Mouse (Mus musculus): ENCODE data around the gene Atf2. TPM values are rescaled to one million over a fixed set of nuclear protein-coding genes. Genes with fewer than 3 reads are reported as not detected.
"Not testable (repeated sequence)": the region's sequence is repeated elsewhere in the genome, so short reads cannot be mapped to it uniquely, and the experiment has no call there.

Atf2 gene
- polyA plus RNA-seq, 1 experiment from 2014 or later: 83.6 TPM

DNA sequence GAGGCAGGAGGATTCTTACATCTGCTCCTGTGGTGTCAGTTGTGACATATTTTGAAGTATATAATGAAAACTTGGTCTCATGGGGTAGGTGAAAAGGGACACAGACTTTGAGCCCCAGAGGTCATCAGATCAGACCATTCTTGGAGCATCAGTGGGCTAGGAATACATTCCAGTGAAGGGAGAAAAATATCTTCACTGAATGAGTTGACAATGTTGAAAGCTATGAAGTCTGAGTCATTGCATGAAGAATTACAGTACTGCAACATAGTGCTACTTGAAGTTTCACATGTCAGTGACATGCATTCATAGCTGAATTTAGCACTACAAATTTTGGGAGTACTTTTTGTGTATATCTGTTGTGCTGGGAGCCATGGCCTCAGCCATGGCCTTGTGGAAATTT is 8.7 kb upstream of the Atf2 start:
- DNase-seq (ENCODE audit: low spot score): no peak
- H3K9me3 ChIP-seq (ENCODE audit: control insufficient read depth, low read length): no peaks in the 10 kb centered on the region

DNA sequence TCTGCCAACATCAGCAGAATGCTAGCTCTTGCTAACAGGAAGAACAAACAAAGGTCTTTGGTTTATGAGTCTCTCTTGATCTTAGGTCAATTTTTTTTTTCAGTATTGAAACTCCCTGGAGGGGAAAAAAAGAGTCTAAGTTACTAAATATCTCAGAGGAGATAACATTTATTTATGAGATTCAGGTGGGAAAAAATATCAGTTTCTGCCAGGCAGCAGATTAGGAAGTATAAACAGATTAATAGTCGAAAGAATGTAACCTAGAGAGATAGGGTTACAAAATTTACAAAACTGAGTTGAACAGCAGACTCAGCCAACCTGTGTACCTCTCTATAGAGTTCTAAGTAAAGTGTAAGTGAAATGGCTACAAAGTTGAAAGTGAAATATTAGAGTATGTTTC is 7.9 kb upstream of the Atf2 start:
- no peak for DNase-seq (ENCODE audit: low spot score)
- Histone ChIP-seq H3K4me3 (ENCODE audit: low read depth, low read length) (no peak overlapping the region), H3K27ac (replicated peaks; ENCODE audit: low read depth, low read length) (no peak overlapping the region), H3K27me3 (ENCODE audit: control insufficient read depth, insufficient read depth, low read length) (no peaks in the 10 kb centered on the region), H3K4me2 (ENCODE audit: low read depth, severe bottlenecking) (no peak overlapping the region), H3K36me3 (ENCODE audit: control insufficient read depth, insufficient read depth, low read length) (no peaks in the 10 kb centered on the region), H3K9ac (ENCODE audit: low read length) (no peak overlapping the region), H3K4me1 (ENCODE audit: control insufficient read depth, insufficient read depth, low read length) (no peaks in the 10 kb centered on the region), H3K9me3 (ENCODE audit: control insufficient read depth, low read length) (no peaks in the 10 kb centered on the region)
- no peak for ATAC-seq (ENCODE audit: insufficient number of reproducible peaks, low FRiP score, low TSS enrichment, low read depth)
- WGBS: 85% methylated on average over 1 of the region's 1 CpGs

More for the DNA sequence above, 8.7 kb upstream of the Atf2 start:
- Histone ChIP-seq H3K27ac (replicated peaks; ENCODE audit: low read depth, low read length) (no peak overlapping the region), H3K27me3 (ENCODE audit: control insufficient read depth, insufficient read depth, low read length) (no peaks in the 10 kb centered on the region), H3K4me3 (ENCODE audit: low read depth, low read length) (no peak overlapping the region), H3K4me2 (ENCODE audit: low read depth, severe bottlenecking) (no peak overlapping the region), H3K9ac (ENCODE audit: low read length) (no peak overlapping the region), H3K36me3 (ENCODE audit: control insufficient read depth, insufficient read depth, low read length) (no peaks in the 10 kb centered on the region), H3K4me1 (ENCODE audit: control insufficient read depth, insufficient read depth, low read length) (no peaks in the 10 kb centered on the region)
- no peak for ATAC-seq (ENCODE audit: insufficient number of reproducible peaks, low FRiP score, low TSS enrichment, low read depth)

DNA sequence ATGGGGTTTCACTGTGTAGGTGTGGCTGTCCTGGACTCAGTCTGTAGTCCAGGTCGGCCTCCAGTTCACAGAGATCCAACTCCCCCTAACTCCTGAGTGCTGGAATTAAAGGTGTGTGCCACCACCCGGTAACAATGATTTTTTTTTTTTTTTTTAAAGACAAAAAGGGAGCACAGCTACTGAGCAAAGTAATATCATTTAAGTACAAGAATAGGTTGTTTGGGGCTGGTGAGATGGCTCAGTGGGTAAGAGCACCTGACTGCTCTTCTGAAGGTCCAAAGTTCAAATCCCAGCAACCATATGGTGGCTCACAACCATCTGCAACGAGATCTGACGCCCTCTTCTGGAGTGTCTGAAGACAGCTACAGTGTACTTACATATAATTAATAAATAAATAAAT is 4.5 kb upstream of the Atf2 start:
- H3K9me3 ChIP-seq (ENCODE audit: control insufficient read depth, low read length); H3K4me2 ChIP-seq (ENCODE audit: low read depth, severe bottlenecking); H3K4me3 ChIP-seq (ENCODE audit: low read depth, low read length); H3K27ac ChIP-seq (replicated peaks; ENCODE audit: low read depth, low read length); H3K9ac ChIP-seq (ENCODE audit: low read length); ATAC-seq (ENCODE audit: insufficient number of reproducible peaks, low FRiP score, low TSS enrichment, low read depth); H3K4me1 ChIP-seq (ENCODE audit: control insufficient read depth, insufficient read depth, low read length); H3K27me3 ChIP-seq (ENCODE audit: control insufficient read depth, insufficient read depth, low read length); H3K36me3 ChIP-seq (ENCODE audit: control insufficient read depth, insufficient read depth, low read length); DNase-seq (ENCODE audit: low spot score): not testable (repeated sequence)
- 73% methylated on average over 4 of the region's 4 CpGs for WGBS

DNA sequence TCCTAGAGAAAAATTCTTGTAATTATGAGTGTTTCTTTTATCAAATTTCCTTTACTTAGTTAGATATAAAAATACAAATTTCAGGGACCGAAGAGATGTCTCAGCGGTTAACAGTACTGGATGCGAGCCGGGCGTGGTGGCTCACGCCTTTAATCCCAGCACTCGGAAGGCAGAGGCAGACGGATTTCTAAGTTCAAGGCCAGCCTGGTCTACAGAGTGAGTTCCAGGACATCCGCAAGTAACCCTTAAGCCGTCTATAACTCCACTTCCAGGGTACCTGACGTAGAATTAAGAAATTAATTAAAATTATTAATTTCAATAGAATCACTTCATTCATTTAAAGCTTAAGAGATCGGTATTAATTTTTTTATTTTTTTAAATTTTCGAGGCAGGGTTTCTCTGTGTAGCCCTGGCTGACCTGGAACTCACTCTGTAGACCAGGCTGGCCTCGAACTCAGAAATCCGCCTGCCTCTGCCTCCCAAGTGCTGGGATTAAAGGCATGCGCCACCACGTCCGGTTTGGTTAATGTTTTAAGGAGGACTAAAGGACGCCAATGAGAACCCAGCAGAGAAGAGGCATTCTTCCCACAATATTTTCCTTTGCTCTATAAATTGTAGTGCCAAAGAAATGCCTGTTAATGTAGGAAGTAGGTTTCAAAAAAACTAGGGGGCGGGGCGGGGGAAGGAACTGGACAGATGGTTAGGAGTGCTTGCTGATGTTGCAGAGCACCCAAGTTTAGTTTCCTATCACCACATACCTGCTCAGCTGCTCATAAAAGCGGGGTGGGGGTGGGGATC is 1.2 kb upstream of the Atf2 start:
- ATAC-seq (ENCODE audit: insufficient number of reproducible peaks, low FRiP score, low TSS enrichment, low read depth) (no peak), DNase-seq (ENCODE audit: low spot score) (peak; percentile 27)
- Histone ChIP-seq H3K27ac (replicated peaks; ENCODE audit: low read depth, low read length) (no peak overlapping the region), H3K27me3 (ENCODE audit: control insufficient read depth, insufficient read depth, low read length) (no peaks in the 10 kb centered on the region), H3K4me2 (ENCODE audit: low read depth, severe bottlenecking) (peak overlapping the region; percentile 69), H3K4me3 (ENCODE audit: low read depth, low read length) (peak overlapping the region; percentile 92), H3K4me1 (ENCODE audit: control insufficient read depth, insufficient read depth, low read length) (no peaks in the 10 kb centered on the region), H3K36me3 (ENCODE audit: control insufficient read depth, insufficient read depth, low read length) (no peaks in the 10 kb centered on the region), H3K9ac (ENCODE audit: low read length) (no peak overlapping the region), H3K9me3 (ENCODE audit: control insufficient read depth, low read length) (no peaks in the 10 kb centered on the region)
- 66% methylated on average over 22 of the region's 22 CpGs for WGBS

DNA sequence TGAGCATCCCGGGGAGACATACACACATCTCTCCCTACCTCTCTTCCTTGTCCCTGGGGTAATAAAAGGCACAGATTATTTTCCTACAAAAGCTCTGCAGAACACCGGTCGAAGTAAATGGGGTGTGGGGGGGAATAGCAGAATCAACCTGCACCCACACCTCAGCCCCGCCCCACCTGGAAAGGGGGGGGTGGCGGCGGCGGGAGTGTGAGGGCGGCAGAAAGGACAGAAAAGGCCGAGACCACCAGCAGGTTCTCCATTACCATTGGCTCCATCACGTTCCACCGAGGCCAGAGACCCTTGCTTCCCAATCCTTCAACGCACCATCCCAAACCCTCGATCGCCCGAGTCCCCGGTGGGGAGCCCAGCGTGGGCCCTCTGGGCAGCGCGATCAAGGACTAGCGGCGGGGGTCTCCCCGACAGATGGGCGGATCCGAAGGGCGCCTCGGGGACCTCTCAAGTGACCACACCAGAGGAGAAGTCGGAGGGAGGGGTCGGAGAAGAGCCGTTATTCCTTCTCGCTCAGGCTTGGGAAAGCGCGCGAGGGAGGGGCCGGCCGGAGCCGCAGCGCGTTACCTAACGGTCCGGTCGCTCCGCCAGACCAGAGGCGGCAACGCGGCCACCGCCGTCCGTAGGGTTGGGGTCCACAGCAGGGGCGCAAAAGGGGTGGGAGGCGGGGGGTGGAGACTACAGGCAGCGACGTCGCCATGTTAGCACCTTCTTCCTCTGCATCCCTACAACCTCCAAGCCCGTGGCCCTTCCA is 557 bp downstream of the Atf2 start:
- no peak for DNase-seq (ENCODE audit: low spot score)
- peak overlapping the region; percentile 92 for H3K4me3 ChIP-seq (ENCODE audit: low read depth, low read length)
- H3K9me3 ChIP-seq (ENCODE audit: control insufficient read depth, low read length): no peaks in the 10 kb centered on the region
- H3K27ac ChIP-seq (replicated peaks; ENCODE audit: low read depth, low read length): peak overlapping the region; percentile 88
- H3K4me1 ChIP-seq (ENCODE audit: control insufficient read depth, insufficient read depth, low read length): no peaks in the 10 kb centered on the region
- no peaks in the 10 kb centered on the region for H3K27me3 ChIP-seq (ENCODE audit: control insufficient read depth, insufficient read depth, low read length)
- whole genome bisulfite sequencing: under 1% methylated on average over 53 of the region's 54 CpGs
- H3K4me2 ChIP-seq (ENCODE audit: low read depth, severe bottlenecking): peak overlapping the region; percentile 60
- ATAC-seq (ENCODE audit: insufficient number of reproducible peaks, low FRiP score, low TSS enrichment, low read depth): peak; percentile 73
- H3K9ac ChIP-seq (ENCODE audit: low read length): peak overlapping the region; percentile 97
- H3K36me3 ChIP-seq (ENCODE audit: control insufficient read depth, insufficient read depth, low read length): no peaks in the 10 kb centered on the region

DNA sequence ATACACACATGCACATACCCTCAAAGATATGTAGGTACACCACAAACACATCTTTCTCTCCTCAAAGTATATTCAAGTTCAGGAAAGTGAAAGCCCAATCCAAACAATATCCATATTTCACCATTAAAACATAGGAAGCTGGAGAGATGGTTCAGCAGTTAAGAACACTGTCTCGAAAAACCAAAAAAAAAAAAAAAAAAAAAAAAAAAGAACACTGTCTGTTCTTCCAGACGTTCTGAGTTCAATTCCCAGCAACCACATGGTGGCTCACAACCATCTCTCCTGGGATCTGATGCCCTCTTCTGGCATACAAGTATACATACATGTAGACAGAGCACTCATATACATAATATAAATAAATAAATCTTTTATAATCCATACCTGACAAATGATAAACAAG is 6.4 kb downstream of the Atf2 start:
- no peak overlapping the region for H3K9ac ChIP-seq (ENCODE audit: low read length)
- no peak overlapping the region for H3K27ac ChIP-seq (replicated peaks; ENCODE audit: low read depth, low read length)
- ATAC-seq (ENCODE audit: insufficient number of reproducible peaks, low FRiP score, low TSS enrichment, low read depth): no peak
- H3K27me3 ChIP-seq (ENCODE audit: control insufficient read depth, insufficient read depth, low read length): no peaks in the 10 kb centered on the region
- H3K4me2 ChIP-seq (ENCODE audit: low read depth, severe bottlenecking): no peak overlapping the region
- H3K9me3 ChIP-seq (ENCODE audit: control insufficient read depth, low read length): no peaks in the 10 kb centered on the region
- 83% methylated on average over 2 of the region's 2 CpGs for WGBS
- no peaks in the 10 kb centered on the region for H3K36me3 ChIP-seq (ENCODE audit: control insufficient read depth, insufficient read depth, low read length)
- H3K4me3 ChIP-seq (ENCODE audit: low read depth, low read length): no peak overlapping the region
- no peak for DNase-seq (ENCODE audit: low spot score)
- H3K4me1 ChIP-seq (ENCODE audit: control insufficient read depth, insufficient read depth, low read length): no peaks in the 10 kb centered on the region

DNA sequence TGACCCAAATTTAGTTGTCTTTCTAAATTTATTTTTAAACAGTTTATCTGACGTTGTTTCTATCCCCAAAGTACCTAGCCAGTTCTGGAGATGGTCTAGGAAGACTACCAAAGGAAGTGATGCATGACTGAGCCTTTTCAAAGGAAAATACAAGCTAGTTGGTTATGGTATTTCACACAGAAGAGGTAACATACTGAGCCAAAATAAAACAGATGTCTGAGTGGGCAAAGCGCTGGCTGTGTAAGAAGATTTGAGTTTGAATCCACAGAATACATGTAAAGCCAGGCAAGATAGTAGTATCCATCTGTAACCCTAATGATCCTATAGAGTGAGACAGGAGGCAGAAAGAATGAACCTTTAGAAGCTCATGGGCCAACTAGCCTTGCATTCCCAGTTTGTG is 14.5 kb downstream of the Atf2 start:
- no peak for ATAC-seq (ENCODE audit: insufficient number of reproducible peaks, low FRiP score, low TSS enrichment, low read depth)
- Histone ChIP-seq H3K36me3 (ENCODE audit: control insufficient read depth, insufficient read depth, low read length) (no peaks in the 10 kb centered on the region), H3K27me3 (ENCODE audit: control insufficient read depth, insufficient read depth, low read length) (no peaks in the 10 kb centered on the region)

DNA sequence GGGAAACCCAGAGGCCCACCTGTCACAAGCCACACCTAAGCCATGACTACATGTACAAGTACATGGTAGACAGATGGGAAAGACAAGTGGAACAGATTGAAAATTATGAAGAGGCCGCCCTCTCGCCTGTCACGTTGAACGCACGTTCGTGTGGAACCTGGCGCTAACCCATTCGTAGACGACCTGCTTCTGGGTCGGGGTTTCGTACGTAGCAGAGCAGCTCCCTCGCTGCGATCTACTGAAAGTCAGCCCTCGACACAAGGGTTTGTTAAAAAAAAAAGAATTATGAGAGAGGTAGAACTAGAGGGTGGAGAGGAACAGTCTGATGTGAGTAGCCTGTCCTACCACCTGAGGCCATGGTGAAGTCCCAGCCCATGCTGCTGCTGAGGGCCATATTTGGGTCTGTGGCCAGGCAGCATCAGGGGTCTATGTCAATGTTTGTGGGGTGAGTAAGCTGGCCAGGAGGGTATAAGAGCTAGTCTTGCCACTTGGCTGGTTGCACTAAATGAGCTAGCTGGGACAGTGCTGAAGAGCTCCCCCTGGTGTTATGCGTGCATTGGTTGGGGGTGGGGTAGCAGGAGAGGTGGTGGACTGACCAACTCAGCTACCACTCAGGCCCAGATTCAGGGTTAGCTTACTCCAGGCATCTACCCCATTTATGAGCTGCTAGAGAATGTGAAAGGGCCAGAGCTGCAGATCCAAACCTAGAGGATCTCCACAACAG is 24.5 kb downstream of the Atf2 start:
- 78% methylated on average over 16 of the region's 16 CpGs for WGBS
- DNase-seq (ENCODE audit: low spot score): no peak
- Histone ChIP-seq H3K4me3 (ENCODE audit: low read depth, low read length) (no peak overlapping the region), H3K4me2 (ENCODE audit: low read depth, severe bottlenecking) (no peak overlapping the region), H3K27ac (replicated peaks; ENCODE audit: low read depth, low read length) (no peak overlapping the region), H3K9me3 (ENCODE audit: control insufficient read depth, low read length) (no peaks in the 10 kb centered on the region), H3K9ac (ENCODE audit: low read length) (no peak overlapping the region), H3K36me3 (ENCODE audit: control insufficient read depth, insufficient read depth, low read length) (no peaks in the 10 kb centered on the region), H3K4me1 (ENCODE audit: control insufficient read depth, insufficient read depth, low read length) (no peaks in the 10 kb centered on the region), H3K27me3 (ENCODE audit: control insufficient read depth, insufficient read depth, low read length) (no peaks in the 10 kb centered on the region)
- ATAC-seq (ENCODE audit: insufficient number of reproducible peaks, low FRiP score, low TSS enrichment, low read depth): no peak

More for the DNA sequence above, 14.5 kb downstream of the Atf2 start:
- no peak for DNase-seq (ENCODE audit: low spot score)
- no peaks in the 10 kb centered on the region for H3K4me1 ChIP-seq (ENCODE audit: control insufficient read depth, insufficient read depth, low read length)
- no peak overlapping the region for H3K4me2 ChIP-seq (ENCODE audit: low read depth, severe bottlenecking)
- H3K4me3 ChIP-seq (ENCODE audit: low read depth, low read length): no peak overlapping the region
- H3K9me3 ChIP-seq (ENCODE audit: control insufficient read depth, low read length): no peaks in the 10 kb centered on the region
- 93% methylated on average over 2 of the region's 2 CpGs for WGBS
- H3K9ac ChIP-seq (ENCODE audit: low read length): no peak overlapping the region
- no peak overlapping the region for H3K27ac ChIP-seq (replicated peaks; ENCODE audit: low read depth, low read length)
